Mouse (Mus musculus): ENCODE results near the gene Etnk1. TPM values are rescaled to one million over a fixed set of nuclear protein-coding genes. Genes with fewer than 3 reads are reported as not detected.
"Not testable (repeated sequence)": the region's sequence is repeated elsewhere in the genome, so short reads cannot be mapped to it uniquely, and the experiment has no call there.

Etnk1 gene
- polyA plus RNA-seq, 1 experiment: 38.3 TPM

DNA sequence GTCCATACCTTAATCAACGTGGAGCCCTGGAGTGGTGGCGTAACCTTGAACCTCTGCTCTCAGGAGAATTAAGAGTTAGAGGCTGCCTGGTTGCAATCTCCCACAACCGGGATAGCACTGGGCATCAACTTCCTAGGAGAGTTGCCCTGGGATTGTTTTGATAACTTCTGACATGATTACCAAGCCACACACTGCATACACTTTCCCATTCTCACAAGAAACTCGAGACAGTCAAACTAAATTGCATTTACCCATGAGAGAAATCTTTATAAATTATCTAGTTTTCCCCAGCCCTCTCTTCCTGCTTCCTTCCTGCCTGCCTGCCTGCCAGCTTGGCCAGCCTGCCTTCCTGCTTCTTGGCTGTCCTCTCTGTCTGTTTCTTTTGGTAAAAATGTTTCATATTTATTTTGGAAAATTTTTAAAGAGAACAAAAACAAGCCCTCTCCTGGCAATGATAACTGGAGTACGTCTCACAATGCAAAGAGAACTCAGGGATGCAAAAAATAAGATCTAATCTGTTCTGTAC lies 17.2 kb upstream of the Etnk1 start:
- H3K36me3 ChIP-seq (ENCODE audit: control insufficient read depth, insufficient read depth, low read length): no peaks in the 10 kb centered on the region
- WGBS: 47% methylated on average over 5 of the region's 5 CpGs
- DNase-seq (ENCODE audit: low read depth in 1 of 2, low spot score in 2 of 2): no peak

DNA sequence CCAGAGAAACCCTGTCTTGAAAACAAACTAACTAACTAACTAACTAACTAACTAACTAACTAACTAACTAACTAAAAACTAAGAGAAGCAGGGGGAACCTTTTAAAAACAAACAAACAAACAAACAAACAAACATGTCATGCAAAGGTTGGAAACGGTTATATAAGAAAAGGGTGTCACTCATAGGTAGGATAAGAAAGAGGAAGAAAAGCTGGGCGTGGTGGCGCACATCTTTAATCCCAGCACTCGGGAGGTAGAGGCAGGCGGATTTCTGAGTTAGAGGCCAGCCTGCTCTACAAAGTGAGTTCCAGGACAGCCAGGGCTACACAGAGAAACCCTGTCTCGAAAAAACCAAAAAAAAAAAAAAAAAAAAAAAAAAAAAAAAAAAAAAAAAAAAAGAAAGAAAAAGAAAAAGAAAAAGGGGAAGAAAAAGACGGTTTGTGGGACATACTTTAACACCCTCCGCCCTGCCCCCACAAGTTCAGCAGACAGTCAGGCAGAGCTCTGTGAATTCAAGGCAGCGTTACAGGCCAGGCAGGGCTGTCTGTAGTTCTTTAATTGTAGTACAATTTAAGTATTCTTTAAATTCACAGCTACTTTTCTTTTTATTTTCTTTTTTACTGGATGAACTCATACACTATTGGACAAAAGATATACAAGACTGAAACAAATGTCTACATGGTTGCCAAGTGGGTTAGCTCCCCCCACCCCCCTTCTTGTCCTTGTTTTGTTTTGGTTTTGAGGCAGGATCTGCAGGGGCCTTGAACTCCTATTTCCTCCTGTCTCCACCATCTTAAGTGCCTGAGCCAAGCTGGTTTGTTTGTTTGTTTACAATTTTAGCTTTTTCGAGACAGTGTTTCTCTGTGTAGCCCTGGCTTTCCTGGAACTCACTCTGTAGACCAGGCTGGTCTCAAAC lies 15.7 kb upstream of the Etnk1 start:
- Histone ChIP-seq H3K27ac (ENCODE audit: insufficient read depth, low read length) (0 out of 2 replicates have a peak overlapping the region, but pooled peaks have one; percentile 13), H3K4me1 (ENCODE audit: control insufficient read depth, insufficient read depth, insufficient read length) (peaks cover 28% of the 10 kb centered on the region; the same call in 1 of the 2 replicates)
- peak in 1 of 2 experiments; percentile 68 for DNase-seq (ENCODE audit: low read depth in 1 of 2, low spot score in 2 of 2)
- not testable (repeated sequence) for H3K4me3 ChIP-seq (ENCODE audit: extremely low read depth, insufficient read depth, insufficient read length); H3K36me3 ChIP-seq (ENCODE audit: control insufficient read depth, insufficient read depth, low read length); H3K27me3 ChIP-seq (ENCODE audit: control insufficient read depth, insufficient read depth, low read length)
- WGBS: 27% methylated on average over 10 of the region's 10 CpGs

More for the DNA sequence above, 17.2 kb upstream of the Etnk1 start:
- Histone ChIP-seq H3K4me1 (ENCODE audit: control insufficient read depth, insufficient read depth, insufficient read length) (peaks cover 33% of the 10 kb centered on the region), H3K27me3 (ENCODE audit: control insufficient read depth, insufficient read depth, low read length) (no peaks in the 10 kb centered on the region), H3K27ac (ENCODE audit: insufficient read depth, low read length) (no peak overlapping the region), H3K4me3 (ENCODE audit: extremely low read depth, insufficient read depth, insufficient read length) (no peak overlapping the region)
- no peak for TF ChIP-seq POLR2A (IDR thresholded peaks at IDR 0.05; ENCODE audit: low read depth, low read length)
- no peak for TF ChIP-seq CTCF (IDR thresholded peaks at IDR 0.05; ENCODE audit: extremely low read depth, insufficient read depth, insufficient read length, insufficient replicate concordance)

DNA sequence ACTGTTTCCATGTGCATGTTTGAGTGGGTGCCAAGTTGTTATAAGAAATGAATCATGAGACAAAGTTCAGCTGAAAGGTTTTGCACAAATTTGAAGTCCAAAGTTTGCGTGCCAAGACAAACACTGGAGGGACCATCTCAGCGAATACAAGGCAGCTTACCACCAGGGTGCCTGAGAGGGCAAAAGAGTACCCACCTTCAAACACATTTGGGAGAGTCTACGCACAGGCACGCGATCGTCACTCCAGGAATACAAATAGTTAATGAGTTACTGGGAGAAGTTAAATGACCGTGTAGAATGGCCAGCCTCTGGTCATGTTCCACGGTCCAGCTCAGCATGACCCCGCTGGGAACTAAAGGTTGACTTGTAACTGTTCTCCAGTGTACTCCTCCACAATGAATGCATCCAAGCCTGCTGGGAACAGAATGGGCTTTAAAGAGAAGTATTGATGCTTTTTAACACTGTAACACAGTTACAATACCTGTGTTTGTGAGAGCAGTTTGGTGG lies 14.6 kb upstream of the Etnk1 start:
- H3K4me3 ChIP-seq (ENCODE audit: extremely low read depth, insufficient read depth, insufficient read length): no peak overlapping the region
- TF ChIP-seq CTCF (IDR thresholded peaks at IDR 0.05; ENCODE audit: extremely low read depth, insufficient read depth, insufficient read length, insufficient replicate concordance): no peak
- no peak for TF ChIP-seq POLR2A (IDR thresholded peaks at IDR 0.05; ENCODE audit: low read depth, low read length)
- H3K4me1 ChIP-seq (ENCODE audit: control insufficient read depth, insufficient read depth, insufficient read length): peaks cover 27% of the 10 kb centered on the region; the same call in 1 of the 2 replicates
- DNase-seq (ENCODE audit: low read depth in 1 of 2, low spot score in 2 of 2): no peak
- 90% methylated on average over 9 of the region's 9 CpGs for WGBS
- H3K36me3 ChIP-seq (ENCODE audit: control insufficient read depth, insufficient read depth, low read length): no peaks in the 10 kb centered on the region
- H3K27me3 ChIP-seq (ENCODE audit: control insufficient read depth, insufficient read depth, low read length): no peaks in the 10 kb centered on the region
- H3K27ac ChIP-seq (ENCODE audit: insufficient read depth, low read length): peak overlapping the region; percentile 21; the same call in 1 of the 2 replicates

DNA sequence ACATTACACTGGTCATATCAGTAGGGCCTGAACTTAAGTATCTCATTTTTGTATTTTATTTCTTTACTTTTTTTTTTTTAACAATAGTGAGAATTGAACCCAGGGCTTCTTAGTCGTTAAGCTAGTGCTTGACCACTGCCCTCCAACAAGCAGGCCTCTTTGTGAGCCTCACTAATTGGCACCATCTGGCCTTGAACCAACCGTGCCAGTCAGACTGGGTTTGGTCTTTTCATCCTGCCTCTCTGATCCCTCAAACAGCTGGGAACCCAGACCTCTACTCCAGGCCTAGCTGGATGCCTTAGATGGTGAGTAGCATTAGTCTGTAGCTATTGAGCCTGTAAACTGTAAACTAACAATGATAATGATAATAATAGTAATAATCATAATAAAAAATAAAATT lies 13.9 kb upstream of the Etnk1 start:
- no peak overlapping the region for H3K27ac ChIP-seq (ENCODE audit: insufficient read depth, low read length)
- 68% methylated on average over 2 of the region's 2 CpGs for WGBS
- H3K27me3 ChIP-seq (ENCODE audit: control insufficient read depth, insufficient read depth, low read length): no peaks in the 10 kb centered on the region
- peaks cover 22% of the 10 kb centered on the region; the same call in 1 of the 2 replicates for H3K4me1 ChIP-seq (ENCODE audit: control insufficient read depth, insufficient read depth, insufficient read length)
- no peaks in the 10 kb centered on the region for H3K36me3 ChIP-seq (ENCODE audit: control insufficient read depth, insufficient read depth, low read length)
- TF ChIP-seq CTCF (IDR thresholded peaks at IDR 0.05; ENCODE audit: extremely low read depth, insufficient read depth, insufficient read length, insufficient replicate concordance) (no peak), POLR2A (IDR thresholded peaks at IDR 0.05; ENCODE audit: low read depth, low read length) (no peak)
- no peak overlapping the region for H3K4me3 ChIP-seq (ENCODE audit: extremely low read depth, insufficient read depth, insufficient read length)
- DNase-seq (ENCODE audit: low read depth in 1 of 2, low spot score in 2 of 2): no peak

DNA sequence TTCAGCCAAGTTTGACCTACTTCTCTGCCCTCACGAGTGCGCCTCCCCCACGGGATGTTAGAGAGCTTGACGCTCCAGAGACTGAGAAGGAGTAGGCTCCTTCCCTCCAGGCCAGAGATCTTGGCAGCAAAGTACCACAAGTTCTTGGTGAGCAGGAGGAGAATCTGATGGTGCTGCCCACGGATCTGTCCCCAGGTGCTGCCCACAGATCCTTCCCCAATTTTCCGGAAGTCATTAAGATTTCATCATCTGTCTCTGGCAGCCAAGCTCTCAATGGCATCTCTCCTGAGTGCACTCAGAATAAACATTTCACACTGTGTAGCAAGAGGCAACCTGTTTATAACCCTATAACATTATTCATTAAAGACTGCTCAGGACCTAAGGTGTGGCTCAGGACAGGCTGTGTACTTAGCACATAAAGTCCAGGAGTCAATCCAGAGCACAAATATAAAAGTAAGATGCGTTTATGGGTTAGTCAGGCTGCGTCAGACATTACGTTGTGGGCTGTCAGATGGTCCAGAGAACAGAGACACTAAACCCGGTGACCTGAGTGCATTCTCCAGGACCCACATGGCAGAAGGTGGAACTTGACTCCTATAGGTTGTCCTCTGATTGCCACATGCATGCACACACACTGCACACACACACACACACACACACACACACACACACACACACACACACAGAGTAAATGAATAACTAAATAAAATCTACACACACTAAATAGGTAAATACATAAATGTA lies 13.1 kb upstream of the Etnk1 start:
- no peak for DNase-seq (ENCODE audit: low read depth in 1 of 2, low spot score in 2 of 2)

DNA sequence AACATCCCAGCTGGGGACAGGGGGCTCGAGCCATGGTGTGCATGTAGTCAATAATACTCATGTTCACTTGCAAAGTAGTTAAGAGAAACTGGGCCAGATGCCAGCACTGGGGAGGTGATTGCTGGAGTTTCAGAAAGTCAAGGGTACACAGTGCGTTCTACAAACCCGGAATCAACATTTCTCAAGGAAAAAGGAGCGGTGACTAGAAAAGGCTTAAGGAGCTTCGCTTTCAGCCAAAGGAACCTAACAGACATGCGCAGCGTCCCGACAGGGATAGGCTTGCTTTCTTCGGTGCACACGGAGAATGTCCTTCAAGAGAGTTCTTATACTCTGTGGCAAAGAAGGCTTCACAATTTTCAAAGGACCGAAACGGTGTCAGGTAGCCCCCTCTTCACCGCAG lies 12.1 kb upstream of the Etnk1 start:
- no peaks in the 10 kb centered on the region for H3K27me3 ChIP-seq (ENCODE audit: control insufficient read depth, insufficient read depth, low read length)
- H3K36me3 ChIP-seq (ENCODE audit: control insufficient read depth, insufficient read depth, low read length): no peaks in the 10 kb centered on the region
- H3K4me3 ChIP-seq (ENCODE audit: extremely low read depth, insufficient read depth, insufficient read length): no peak overlapping the region
- 79% methylated on average over 13 of the region's 13 CpGs for WGBS
- peaks cover 20% of the 10 kb centered on the region; the same call in 1 of the 2 replicates for H3K4me1 ChIP-seq (ENCODE audit: control insufficient read depth, insufficient read depth, insufficient read length)
- H3K27ac ChIP-seq (ENCODE audit: insufficient read depth, low read length): peak overlapping the region; percentile 47
- TF ChIP-seq CTCF (IDR thresholded peaks at IDR 0.05; ENCODE audit: extremely low read depth, insufficient read depth, insufficient read length, insufficient replicate concordance) (no peak), POLR2A (IDR thresholded peaks at IDR 0.05; ENCODE audit: low read depth, low read length) (no peak)
- DNase-seq (ENCODE audit: low read depth in 1 of 2, low spot score in 2 of 2): no peak

More for the DNA sequence above, 13.1 kb upstream of the Etnk1 start:
- no peaks in the 10 kb centered on the region for H3K36me3 ChIP-seq (ENCODE audit: control insufficient read depth, insufficient read depth, low read length)
- 54% methylated on average over 10 of the region's 10 CpGs for WGBS
- H3K4me1 ChIP-seq (ENCODE audit: control insufficient read depth, insufficient read depth, insufficient read length): peaks cover 21% of the 10 kb centered on the region; the same call in 1 of the 2 replicates
- peak overlapping the region; percentile 71 for H3K27ac ChIP-seq (ENCODE audit: insufficient read depth, low read length)
- no peak for TF ChIP-seq CTCF (IDR thresholded peaks at IDR 0.05; ENCODE audit: extremely low read depth, insufficient read depth, insufficient read length, insufficient replicate concordance)
- no peak for TF ChIP-seq POLR2A (IDR thresholded peaks at IDR 0.05; ENCODE audit: low read depth, low read length)
- no peaks in the 10 kb centered on the region for H3K27me3 ChIP-seq (ENCODE audit: control insufficient read depth, insufficient read depth, low read length)
- no peak overlapping the region for H3K4me3 ChIP-seq (ENCODE audit: extremely low read depth, insufficient read depth, insufficient read length)
